Mouse (Mus musculus) embryonic fibroblast, embryonic 13.5 days (primary cell): ENCODE measurements at regions not wholly inside any gene's neighbourhood (a gene's known extent, or its start where the extent isn't known, plus 50 kb on each side); places are given as distances from the start of the nearest gene placed in this dataset.

Experiments used
- CTCF ChIP-seq: IDR thresholded peaks from 2 replicates; pipeline ENCODE4 v1.5.1; 2011; ENCODE audit warnings: mild to moderate bottlenecking, control low read depth, low read length, moderate library complexity, borderline replicate concordance; ENCODE audit not compliant: insufficient read depth
- POLR2A ChIP-seq: IDR thresholded peaks from 2 replicates; pipeline ENCODE4 v1.6.1; 2011; ENCODE audit warnings: low read depth, mild to moderate bottlenecking, control low read depth, low read length, moderate library complexity

- TF ChIP-seq POLR2A = no peak
- TF ChIP-seq CTCF = no peak
Observed at GRCm38 (mm10) chr5:51825584-51826088, 258.1 kb upstream of the Ppargc1a start.
